Mouse (Mus musculus) embryo, embryonic 10 days (tissue): ENCODE results near the gene Rpl13a.
A peak's percentile ranks its signal among the peaks of the same experiment; 100 is the strongest.
"Not testable (repeated sequence)": the region's sequence is repeated elsewhere in the genome, so short reads cannot be mapped to it uniquely, and the experiment has no call there.

Source experiments
- DNase-seq: peaks from one replicate; pipeline ENCODE4 v3.0.0-alpha.2; 2015; ENCODE audit warnings: low spot score

Gene Rpl13a

GRCm38 (mm10) chr7:45135370-45135769, 6.8 kb upstream of the Rpl13a start:
- no peak for DNase-seq

- DNase-seq = peak; percentile 67
Observed at GRCm38 (mm10) chr7:45134544-45135026, 6.0 kb upstream of the Rpl13a start.

GRCm38 (mm10) chr7:45133446-45134159, 5.0 kb upstream of the Rpl13a start:
- DNase-seq = no peak

- no peak for DNase-seq
Observed at GRCm38 (mm10) chr7:45131850-45132249, 3.3 kb upstream of the Rpl13a start.

GRCm38 (mm10) chr7:45129776-45130512, 1.4 kb upstream of the Rpl13a start:
- no peak for DNase-seq

GRCm38 (mm10) chr7:45129318-45129717, 757 bp upstream of the Rpl13a start:
- DNase-seq = peak; percentile 77

- DNase-seq = no peak
Observed at GRCm38 (mm10) chr7:45127700-45128224, 799 bp downstream of the Rpl13a start.

- DNase-seq = no peak
Observed at GRCm38 (mm10) chr7:45126844-45127699, 1.5 kb downstream of the Rpl13a start.

GRCm38 (mm10) chr7:45126147-45126843, 2.3 kb downstream of the Rpl13a start:
- DNase-seq = no peak

- DNase-seq = not testable (repeated sequence)
Observed at GRCm38 (mm10) chr7:45125649-45126048, 2.9 kb downstream of the Rpl13a start.

- peak; percentile 81 for DNase-seq
Observed at GRCm38 (mm10) chr7:45125144-45125600, 3.4 kb downstream of the Rpl13a start.

GRCm38 (mm10) chr7:45124224-45125143, 4.1 kb downstream of the Rpl13a start, which contains the start of gene Rps11:
TSS of gene Rps11 (minus strand) at chr7:45124439.
- peak; percentile 100 for DNase-seq

GRCm38 (mm10) chr7:45123186-45123570, 5.4 kb downstream of the Rpl13a start:
- DNase-seq = no peak

GRCm38 (mm10) chr7:45122561-45123185, 5.9 kb downstream of the Rpl13a start:
- DNase-seq = no peak

- DNase-seq = no peak
Observed at GRCm38 (mm10) chr7:45121966-45122365, 6.6 kb downstream of the Rpl13a start.

- DNase-seq = no peak
Observed at GRCm38 (mm10) chr7:45121404-45121803, 7.2 kb downstream of the Rpl13a start.

- DNase-seq = no peak
Observed at GRCm38 (mm10) chr7:45119780-45120709, 8.5 kb downstream of the Rpl13a start.

GRCm38 (mm10) chr7:45118336-45118735, 10.2 kb downstream of the Rpl13a start:
- DNase-seq = no peak

GRCm38 (mm10) chr7:45117566-45117965, 11.0 kb downstream of the Rpl13a start:
- no peak for DNase-seq
